In the genomic region with DNA sequence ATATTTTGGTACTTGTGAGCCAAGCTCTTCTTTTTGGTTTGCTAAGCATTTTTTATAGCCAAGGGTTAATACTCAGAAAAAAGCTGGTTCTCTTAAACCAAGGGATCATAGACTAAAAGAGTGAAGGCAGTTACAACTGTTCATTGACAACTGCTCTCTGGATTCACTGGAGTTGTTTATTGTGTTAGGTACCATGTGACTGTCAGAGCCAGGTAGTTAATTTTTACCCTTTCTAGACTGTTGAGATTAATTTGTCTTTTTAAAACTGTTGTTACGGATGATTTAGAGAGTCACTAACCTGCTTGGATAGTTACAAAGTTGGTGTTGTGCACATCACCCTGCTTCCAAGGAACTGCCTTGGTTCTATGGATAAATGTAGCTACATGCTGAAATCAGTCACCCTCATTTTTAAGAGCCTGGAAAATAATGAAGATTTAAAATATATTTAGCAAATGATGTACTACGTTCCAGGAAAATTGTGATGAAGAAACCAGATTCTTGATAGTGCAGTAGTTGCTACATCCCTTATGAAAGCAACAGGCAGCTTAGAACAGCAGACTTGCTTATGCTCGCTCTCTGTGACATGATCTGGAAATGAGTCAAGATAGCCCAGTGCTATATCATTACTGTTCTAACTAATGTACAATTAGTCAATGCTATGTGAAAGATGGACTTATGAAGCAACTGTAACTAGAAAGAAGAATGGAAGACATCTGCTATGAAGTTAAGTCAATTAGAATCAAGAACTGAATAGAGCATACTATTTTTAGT, we compare ENCODE assay signal across 16 mouse cellular contexts.
"Had no signal": no experiment of that assay in that cellular context is flagged by ENCODE, and none has a peak within 500 bp of the region (broad histone marks: within the 10 kb centered on the region; RNA-seq: fewer than 3 reads in every experiment).

No protein-coding gene starts in this region.

- DNase-seq: lung, embryonic 14.5 days; lung, postnatal 14 days; lung, postnatal 36 days; right cerebral cortex, postnatal 14 days; thymus, adult 2 months; thymus, postnatal 25 days; thymus, postnatal 4 days had no signal

- H3K4me1 ChIP-seq: liver, embryonic 15.5 days; megakaryocyte, embryonic 14.5 days; midbrain, embryonic 13.5 days; midbrain, embryonic 15.5 days; neural tube, embryonic 12.5 days; stomach, embryonic 15.5 days had no signal

- H3K4me2 ChIP-seq: liver, embryonic 15.5 days; lung, embryonic 14.5 days; midbrain, embryonic 11.5 days; midbrain, embryonic 13.5 days; midbrain, embryonic 15.5 days; neural tube, embryonic 12.5 days; stomach, embryonic 15.5 days had no signal

- H3K9me3 ChIP-seq: liver, embryonic 15.5 days; megakaryocyte, embryonic 14.5 days; midbrain, embryonic 13.5 days; midbrain, embryonic 15.5 days; neural tube, embryonic 12.5 days; stomach, embryonic 15.5 days had no signal

- H3K27me3 ChIP-seq: liver, embryonic 15.5 days; megakaryocyte, embryonic 14.5 days; midbrain, embryonic 13.5 days; midbrain, embryonic 15.5 days; neural tube, embryonic 12.5 days; stomach, embryonic 15.5 days had no signal

- H3K27ac ChIP-seq: liver, embryonic 15.5 days; macrophage; midbrain, embryonic 13.5 days; midbrain, embryonic 15.5 days; neural tube, embryonic 12.5 days; stomach, embryonic 15.5 days; stomach, postnatal 0 days had no signal

- H3K9ac ChIP-seq: liver, embryonic 15.5 days; lung, embryonic 14.5 days; midbrain, embryonic 13.5 days; midbrain, embryonic 15.5 days; neural tube, embryonic 12.5 days; stomach, embryonic 15.5 days had no signal

- H3K4me3 ChIP-seq: liver, embryonic 15.5 days; megakaryocyte, embryonic 14.5 days; midbrain, embryonic 13.5 days; midbrain, embryonic 15.5 days; neural tube, embryonic 12.5 days; stomach, embryonic 15.5 days had no signal

- ATAC-seq: midbrain, embryonic 13.5 days; midbrain, embryonic 15.5 days had no signal

- H3K36me3 ChIP-seq: liver, embryonic 15.5 days; midbrain, embryonic 13.5 days; midbrain, embryonic 15.5 days; neural tube, embryonic 12.5 days; stomach, embryonic 15.5 days had no signal
